Mouse (Mus musculus): Measurements from ENCODE around the gene Cadm2.

Gene Cadm2

DNA sequence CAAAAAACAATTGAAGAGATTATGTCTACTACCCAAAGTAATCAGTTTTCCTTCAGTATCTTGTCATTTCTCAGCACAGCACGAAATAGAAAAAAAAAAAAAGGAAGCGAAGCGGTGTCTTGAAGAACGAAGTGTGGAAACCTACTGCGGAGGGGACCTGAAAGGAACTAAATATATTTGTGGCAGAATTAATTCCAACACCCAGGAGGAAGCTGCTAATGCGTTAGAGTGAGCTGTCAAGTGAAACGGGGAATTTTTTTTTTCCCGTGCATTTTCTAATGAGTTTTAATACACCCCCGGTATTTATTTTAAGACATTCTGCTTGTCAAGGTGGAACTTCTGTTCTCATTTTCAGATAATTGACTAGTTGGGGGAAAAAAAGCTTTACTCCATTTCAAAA lies 111.6 kb downstream of the Cadm2 start:
- no peak for DNase-seq (ENCODE audit: low read depth)

DNA sequence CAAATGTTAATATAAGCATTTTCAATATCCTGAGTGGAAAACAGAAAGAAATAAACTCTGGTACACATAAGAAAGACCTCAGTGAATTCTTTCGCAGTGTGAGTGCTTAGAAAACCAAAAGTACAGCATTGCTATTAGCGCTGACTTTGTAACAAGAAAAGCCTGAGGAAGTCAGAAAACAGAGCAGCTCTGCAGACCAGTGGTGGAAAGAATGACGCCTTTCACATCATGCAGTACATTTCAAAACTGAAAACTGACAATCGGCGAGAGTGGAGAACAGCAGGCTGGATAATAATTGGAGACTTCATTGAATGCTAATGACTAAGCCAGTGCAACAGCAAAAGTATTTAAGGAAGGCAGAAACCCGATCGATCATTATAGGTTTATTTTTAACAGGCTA lies 138.2 kb downstream of the Cadm2 start:
- no peak for DNase-seq (ENCODE audit: low read depth)

DNA sequence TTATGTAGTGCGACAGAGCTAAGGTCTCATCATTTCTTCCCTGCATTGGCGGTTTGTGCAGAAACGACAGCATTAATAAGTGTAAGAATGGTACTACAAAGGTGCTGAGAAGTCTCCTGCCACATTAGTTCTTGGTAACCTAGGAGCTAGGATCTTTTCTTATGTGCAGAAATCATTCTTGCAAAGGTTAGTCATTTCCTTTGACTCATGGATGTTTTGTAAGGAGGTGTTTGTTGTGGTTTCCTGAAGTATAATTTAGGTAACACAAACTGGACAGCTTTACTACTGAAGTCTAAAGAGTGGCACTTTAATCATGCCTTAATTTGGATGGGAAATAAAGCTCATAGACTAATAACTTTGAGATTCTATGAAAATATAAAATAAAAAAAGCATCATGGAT lies 153.7 kb downstream of the Cadm2 start:
- peak; percentile 91 for DNase-seq (ENCODE audit: low read depth)

DNA sequence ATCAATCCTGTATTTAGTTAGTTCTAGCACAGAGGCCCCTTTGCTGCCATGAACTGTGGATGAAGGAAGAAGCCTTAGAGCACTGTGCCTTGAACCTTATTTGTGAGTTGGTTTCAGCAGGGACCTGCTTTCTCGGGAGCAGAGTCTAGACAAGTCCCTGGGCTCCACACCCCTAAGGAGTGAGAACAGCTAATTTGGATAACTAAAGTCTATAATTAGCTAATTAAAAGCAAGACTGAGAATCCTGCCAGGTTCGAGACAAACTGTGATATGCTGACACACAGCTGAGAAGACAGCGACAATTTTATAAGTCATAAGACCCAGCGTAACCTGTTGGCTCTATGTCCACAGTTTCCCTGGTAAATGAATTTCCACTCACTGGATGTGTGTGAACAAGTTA lies 184.4 kb downstream of the Cadm2 start:
- DNase-seq (ENCODE audit: low read depth) = no peak

DNA sequence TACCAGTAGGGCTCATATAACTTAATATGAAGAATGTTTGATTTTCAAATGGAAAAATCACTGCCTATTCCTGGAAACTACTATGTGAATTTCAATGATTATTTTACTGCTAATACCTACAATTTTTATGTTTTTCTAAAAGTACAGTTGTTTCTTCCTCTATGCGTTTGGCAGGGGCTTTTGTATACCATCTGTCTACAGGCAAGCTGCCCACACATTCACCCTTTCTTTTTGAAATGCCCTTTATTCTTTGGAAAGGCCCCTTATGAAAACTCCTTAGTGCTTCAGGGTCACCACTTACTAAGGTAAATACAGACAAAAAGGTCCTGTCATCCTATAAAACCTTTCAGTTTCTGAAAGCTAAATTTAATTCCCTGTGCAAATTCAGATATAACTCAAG lies 195.3 kb downstream of the Cadm2 start:
- DNase-seq (ENCODE audit: low read depth) = no peak

DNA sequence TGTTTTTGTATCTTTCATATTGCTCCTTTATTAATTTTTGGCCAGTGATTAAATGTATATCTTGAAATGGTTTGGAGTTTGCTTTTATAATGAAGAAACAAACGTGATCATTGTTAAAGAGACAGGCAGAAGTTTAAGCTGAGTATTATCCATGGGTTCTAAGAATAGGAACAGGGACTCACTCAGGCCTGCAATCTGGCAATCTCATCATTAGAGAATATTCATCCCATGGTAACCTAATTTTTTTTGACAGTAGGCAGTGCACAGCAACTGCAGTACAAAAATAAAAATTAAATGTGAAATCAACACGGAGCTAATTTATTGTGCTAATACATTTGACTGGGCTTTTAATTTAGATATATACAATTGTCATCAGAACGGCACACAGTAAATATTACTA lies 209.8 kb downstream of the Cadm2 start:
- DNase-seq (ENCODE audit: low read depth) = no peak

DNA sequence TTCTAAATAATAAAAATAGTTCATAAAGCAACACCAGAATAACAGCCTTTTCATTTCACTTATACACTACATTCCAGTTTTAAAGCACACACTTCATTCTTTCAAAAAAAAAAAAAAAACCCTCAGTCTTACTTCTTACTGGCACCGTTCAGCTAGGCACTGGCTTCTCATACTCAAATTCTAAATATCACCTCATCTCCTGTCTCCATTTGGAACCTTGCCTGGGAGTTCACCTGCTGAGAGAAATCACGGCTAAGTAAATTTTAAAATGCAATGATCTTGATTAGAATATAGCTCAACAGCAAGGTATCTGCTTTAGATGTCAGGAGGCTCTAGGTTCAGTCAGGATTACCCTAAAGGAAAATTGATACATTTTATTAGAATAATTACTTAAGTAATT lies 210.2 kb downstream of the Cadm2 start:
- DNase-seq (ENCODE audit: low read depth) = no peak

DNA sequence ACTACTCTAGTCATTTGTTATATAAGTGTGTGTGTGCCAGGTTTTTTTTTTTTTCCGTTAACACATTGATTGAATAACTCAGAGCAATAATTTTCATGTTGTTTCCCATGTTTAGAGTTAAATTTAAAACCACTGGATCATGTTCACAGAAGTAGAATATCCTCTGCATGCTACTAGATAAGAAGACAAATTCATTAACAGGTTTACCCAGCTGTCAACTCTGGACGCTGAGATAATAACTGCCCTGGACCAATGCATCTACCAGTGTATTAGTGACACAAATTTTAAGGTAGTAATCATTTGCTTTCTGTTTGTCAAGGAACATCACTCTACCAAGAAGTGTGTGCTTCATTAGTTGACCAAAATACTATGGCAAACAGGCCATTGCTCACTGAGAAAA lies 253.0 kb downstream of the Cadm2 start:
- no peak for DNase-seq (ENCODE audit: low read depth)

DNA sequence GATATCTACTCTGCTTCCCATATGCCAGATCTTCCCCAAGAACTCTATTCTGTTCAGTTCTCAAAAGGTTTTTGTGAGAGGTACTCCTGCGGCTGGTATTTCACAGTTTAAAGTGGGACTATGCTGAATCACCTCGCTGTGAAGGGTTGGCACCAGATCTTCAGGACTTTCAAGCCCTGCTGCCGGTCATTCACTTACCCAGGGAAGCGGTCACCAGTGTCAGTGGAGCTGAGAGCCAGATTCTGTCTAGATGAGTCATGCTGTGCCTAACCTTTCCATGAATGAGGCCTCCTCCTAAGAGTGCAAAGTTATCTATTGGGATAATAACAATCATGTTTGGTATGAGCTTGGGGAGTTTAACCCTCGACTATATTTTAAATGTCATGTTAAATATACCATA lies 272.7 kb downstream of the Cadm2 start:
- no peak for DNase-seq (ENCODE audit: low read depth)

DNA sequence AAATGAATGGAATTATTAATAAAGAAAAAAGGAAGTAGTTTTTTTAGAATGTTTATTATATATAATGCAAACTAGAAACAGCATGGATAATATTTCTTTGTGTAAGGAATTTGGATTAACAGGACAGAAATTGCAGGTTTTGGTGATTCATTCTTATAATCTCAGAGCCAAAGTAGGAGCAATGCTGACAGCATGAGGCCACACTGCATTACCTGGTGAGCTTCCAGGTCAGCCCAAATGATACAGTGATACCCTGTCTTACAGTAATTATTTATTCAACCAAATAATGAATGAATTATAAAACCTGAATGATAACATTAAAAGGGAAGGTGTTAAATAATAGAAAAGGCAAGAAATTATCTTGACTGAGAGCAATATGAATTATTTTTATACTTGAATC lies 273.1 kb downstream of the Cadm2 start:
- DNase-seq (ENCODE audit: low read depth) = no peak

DNA sequence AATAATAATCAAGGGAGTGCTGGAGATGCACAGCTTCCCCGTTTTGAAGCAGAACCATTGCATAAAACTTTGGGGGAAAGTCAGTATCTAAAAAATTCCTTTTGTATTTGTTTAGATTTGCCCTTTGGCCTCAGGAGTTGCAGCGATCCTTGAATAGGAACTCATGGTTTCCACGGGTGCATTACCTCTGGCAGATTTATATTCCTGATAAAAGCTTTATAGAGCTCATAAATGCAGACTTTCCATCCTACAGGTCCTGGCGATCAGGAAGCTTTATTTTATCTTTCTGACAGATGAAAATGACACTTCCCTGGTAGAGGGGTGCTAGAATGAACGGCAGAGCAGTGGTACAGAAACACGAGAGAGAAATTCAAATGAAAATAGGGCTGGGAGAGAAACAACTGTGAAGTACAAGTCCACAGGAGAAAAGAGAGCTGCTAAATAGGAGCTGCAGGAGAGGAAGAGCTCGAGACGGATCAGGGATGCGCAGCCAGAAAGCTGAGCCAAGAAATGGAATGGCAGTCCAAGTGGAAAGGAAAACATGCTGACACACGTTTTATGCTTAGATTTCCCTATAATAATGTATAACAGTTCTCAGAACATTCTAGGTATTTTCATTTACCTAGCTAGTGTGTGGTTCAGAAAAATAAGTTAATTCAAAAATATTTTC lies 274.0 kb downstream of the Cadm2 start:
- DNase-seq (ENCODE audit: low read depth) = no peak

DNA sequence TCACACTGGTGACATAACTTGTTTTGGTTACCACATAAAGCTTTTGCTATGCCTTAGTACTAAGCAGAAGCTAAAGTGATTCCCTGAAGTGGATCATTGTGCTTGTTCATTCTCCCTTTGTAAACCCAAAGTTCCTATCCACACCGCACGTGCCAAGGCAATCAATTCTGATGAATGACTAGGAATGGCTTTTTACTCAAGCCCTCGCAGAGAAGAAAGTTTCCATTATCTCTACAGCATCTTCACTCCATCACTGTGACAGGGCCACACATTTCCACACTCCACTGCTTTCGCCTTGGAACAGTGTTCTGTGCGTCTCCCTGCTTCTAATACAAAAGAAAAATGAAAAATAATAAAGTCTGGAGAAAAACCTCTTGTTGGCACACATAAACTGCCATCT lies 276.5 kb downstream of the Cadm2 start:
- no peak for DNase-seq (ENCODE audit: low read depth)

DNA sequence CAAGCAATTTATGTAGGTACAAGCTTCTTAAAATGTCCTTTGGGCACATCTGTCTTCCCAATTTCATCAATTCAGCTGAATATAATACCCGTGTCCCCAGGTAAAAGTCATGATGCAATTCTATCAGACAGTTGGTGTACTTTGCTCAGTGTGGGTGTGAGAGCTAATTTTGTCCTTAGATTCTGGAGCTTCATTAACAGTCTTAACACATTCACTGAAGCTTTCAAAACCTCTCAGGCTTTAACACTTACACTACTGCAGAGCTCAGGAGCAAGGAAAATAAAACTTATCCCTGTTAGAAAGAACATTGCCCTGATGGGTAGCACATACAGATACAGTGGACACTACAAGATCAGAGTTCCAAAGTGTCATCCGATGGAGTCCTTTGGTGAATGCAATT lies 309.7 kb downstream of the Cadm2 start:
- DNase-seq (ENCODE audit: low read depth) = no peak

DNA sequence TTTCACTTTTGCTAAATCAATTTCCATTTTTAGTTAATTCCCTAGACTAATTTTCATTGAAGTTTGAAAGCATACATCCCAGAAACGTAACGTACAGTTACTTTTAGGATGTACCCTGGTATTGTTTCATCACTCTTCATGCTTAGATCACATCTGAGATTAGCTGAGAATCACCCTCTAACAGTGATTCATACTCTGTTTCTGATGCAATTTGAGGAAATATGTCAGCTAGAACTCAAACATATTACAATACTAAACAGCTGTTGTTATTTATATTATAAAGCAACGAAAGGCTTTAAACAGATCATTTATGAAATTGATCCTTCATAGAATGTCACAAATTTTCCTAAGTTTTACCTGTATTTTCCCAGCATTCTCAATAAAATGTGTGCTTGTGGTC lies 336.0 kb downstream of the Cadm2 start:
- peak; percentile 77 for DNase-seq (ENCODE audit: low read depth)

DNA sequence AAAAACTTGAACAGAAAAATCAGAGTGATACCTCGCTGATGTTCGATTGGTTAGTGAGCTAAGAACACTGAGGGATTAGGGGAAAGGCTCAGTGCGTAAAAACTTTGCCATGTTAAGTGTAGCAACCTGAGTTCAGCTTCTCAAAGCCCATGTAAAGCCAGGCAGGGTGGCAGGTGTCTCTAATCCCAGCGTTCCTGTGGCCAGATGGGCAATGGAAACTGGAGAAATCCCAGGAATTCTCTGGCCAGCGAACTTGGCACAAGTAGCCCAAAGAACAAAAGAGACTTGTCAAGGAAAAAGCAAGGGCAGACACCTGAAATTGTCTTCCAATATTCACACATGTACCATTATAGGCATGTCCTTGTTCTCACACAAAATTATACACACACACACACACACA lies 377.1 kb downstream of the Cadm2 start:
- no peak for DNase-seq (ENCODE audit: low read depth)

DNA sequence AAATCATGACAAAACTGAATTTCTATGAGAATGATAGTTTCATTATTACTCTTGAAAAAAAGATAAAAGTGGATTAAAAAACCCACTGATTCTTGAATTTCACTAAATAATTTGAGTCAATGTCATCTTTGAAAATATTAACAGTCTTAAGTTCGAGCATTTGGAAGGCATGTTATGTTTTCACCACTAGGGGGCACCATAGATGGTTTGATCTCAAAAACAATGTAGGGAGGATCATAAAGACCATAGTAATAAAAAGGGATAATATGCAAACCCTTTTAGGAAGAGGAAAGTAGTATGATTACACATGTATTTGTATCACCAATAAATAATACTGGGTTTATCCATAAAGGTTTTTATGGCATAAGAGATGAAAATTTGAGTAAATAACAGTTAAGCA lies 385.8 kb downstream of the Cadm2 start:
- peak; percentile 77 for DNase-seq (ENCODE audit: low read depth)

DNA sequence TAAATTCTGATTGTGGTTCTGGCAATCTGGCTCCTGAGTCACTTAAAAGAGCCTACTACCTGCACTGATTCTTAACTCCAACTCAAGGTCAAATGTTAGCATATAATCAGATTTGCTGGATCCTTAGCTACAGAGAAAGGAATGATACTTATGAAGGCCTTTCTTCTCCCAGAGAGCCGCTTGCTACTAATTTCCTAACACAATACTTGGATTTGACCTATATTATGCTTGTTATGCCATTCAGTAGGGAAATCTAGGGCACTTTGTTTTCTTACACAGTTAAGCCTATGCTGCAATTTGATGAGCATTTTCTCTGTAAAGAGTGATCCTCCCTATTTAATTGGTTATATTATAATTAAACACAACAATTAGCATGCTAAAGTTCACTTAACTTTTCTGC lies 394.0 kb downstream of the Cadm2 start:
- no peak for DNase-seq (ENCODE audit: low read depth)

DNA sequence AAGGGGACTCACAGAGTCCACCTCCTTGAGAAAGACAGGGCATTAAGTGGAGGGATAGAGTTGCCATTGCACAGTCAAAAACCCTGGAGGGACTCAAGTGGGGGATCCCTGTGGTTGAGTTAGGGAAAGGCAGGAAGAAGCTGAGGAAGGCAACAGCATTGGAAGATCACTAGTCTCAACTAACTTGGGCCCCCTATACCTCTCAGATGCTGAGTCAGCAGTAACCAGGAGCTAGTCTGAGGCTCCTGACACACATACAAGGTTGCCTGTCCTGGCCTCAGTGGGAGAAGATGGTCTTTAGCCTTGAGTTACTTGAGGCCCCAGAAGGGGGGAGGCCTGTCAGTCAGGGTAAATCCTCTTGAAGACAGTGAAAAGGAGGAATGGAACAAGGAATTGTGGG lies 417.4 kb downstream of the Cadm2 start:
- no peak for DNase-seq (ENCODE audit: low read depth)

DNA sequence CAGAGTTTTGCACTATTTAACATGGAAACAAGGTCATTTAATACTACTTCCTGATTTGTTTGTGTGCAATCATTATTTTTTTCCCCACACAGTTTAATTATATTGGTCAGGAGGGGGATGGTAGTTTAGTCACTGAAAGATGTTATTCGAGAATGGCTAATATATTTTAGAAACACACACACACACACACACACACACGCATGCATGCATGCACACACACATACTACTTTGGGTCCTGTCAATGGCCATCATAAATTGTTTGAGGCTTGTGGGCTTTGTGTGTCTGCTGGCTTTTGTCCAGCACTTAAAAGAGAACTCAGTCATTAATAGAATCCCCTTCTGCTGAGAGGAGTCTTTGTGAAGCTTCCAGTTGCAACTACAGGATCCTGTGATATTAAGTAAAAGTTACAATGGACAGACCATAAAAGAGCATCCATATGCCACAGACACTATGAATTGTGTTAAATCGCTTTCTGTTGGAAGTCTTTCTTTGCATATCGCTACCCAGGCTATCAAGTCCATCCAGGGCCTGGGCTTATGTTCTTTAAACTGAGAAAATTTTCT lies 427.8 kb downstream of the Cadm2 start:
- no peak for DNase-seq (ENCODE audit: low read depth)

DNA sequence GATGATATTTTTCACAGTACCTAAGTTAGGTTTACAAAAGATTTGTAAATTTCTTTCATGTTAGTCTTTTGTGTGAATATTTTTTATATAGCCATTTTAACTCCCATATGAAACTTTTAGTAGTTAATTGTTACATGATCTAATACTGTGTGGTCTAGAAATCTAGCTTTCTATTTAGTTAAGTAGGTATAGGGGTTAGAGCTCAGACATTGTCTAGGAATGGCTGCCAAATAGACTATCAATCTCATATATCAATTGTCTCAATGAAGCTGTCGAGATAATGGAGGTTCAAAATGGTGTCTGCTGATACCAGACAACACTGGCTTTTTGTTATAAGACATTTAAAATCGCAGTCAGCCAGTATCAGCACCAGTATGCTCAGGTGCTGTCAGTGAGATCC lies 428.3 kb downstream of the Cadm2 start:
- DNase-seq (ENCODE audit: low read depth) = no peak

DNA sequence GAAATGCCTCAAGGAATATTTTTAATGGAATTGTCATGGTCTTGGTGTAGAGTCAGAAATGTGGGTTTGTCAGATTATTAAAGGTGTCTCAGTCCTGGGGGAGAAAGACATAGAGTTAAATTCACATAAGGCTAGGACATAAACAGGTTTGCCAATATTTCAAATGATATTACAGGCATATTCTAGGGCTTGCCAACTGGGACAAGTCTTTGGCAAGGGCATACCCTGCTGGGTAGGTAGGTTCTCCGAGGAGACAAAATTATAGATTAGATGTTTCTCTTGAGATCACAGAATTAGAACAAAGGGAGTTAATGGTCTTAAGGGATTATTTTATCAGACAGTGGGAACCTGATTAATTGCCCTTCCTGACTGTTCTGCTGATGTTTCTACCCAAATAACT lies 434.4 kb downstream of the Cadm2 start:
- no peak for DNase-seq (ENCODE audit: low read depth)

DNA sequence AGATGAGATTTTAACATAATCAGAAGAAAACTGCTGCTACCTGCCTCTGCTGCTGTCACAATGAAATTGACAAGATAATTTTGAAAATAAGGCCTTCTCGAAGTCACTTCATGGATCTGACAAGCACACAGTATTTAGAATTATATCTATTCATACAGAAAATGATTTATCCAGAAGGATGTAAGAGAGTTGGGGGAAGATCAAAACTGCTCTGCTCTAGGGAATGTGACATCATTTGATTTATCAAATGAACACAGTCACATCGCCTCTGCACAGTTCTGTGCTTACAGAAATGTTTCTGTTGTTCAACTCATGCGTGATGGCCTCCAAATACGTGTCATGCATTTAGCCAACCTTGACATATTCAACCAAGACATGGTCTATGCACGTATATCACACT lies 437.8 kb downstream of the Cadm2 start:
- no peak for DNase-seq (ENCODE audit: low read depth)

DNA sequence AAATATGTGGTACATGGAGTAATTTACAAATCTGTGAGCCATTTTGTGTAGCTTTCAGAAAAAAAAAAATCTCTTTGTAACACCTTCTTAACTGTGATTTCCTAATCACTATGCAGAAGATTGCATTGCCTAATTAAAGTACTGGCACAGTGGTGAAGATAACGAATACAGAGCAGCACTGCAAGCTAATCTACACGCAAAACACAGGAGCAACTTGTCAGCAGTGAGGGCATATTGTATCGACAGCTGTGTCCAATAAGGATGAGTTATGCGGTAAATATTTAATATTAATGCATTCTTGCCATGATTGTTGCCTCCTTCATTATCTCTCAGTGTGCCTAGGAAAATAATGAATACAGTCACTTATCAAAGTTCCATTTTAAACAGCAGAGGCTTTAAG lies 445.3 kb downstream of the Cadm2 start:
- no peak for DNase-seq (ENCODE audit: low read depth)

DNA sequence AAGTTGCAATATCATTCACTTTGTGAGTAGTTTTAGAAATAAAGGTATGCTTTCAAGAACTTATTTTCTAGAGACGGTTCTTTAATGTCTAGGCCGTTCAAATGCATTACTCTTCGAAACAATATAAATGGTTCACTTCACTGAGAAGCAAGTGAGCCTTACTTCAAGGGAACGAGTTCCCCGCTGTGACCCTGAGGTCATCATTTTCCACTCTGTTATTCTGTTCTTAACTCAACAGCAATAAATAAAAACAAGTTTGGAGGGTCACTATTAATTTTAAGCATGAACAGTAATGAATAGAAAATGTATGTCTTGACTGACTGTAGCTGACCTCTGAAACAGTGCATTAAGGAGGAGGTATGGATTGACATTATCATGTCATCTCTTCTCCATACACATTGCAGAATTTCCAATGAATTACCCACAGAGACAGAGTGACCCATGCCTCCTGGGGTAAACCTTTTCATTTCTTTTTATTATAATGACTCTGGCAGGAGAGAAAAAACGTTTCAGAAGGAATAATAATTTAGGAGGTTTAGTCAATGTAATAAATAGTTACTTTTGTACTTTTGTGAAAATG lies 458.4 kb downstream of the Cadm2 start:
- DNase-seq (ENCODE audit: low read depth) = no peak
